Comparison of ENCODE assay signal across 23 mouse cellular contexts in genomic region chr6:137060595-137060994, GRCm38 (mm10).
A peak's percentile ranks its signal among the peaks of the same experiment; 100 is the strongest.
DNase-seq lines count a peak whose midpoint lies in the region; ATAC-seq and TF ChIP-seq lines count a peak whose summit lies in the region.
"Had no signal": no experiment of that assay in that cellular context is flagged by ENCODE, and none has a peak within 500 bp of the region (broad histone marks: within the 10 kb centered on the region; RNA-seq: fewer than 3 reads in every experiment).

No protein-coding gene starts in this region.

- ATAC-seq in heart, embryonic 12.5 days (ENCODE audit: insufficient number of reproducible peaks, low FRiP score): no peak
- no peak for ATAC-seq in hindbrain, postnatal 0 days
- ATAC-seq in hindbrain, embryonic 12.5 days (ENCODE audit: low FRiP score): peak; percentile 67
- no peak for ATAC-seq in hindbrain, embryonic 16.5 days
- ATAC-seq: activated CD4-positive, CD25-positive, alpha-beta regulatory T cell, adult 4 months; CD4-positive, CD25-positive, alpha-beta regulatory T cell, adult 4 months; forebrain, embryonic 13.5 days; forebrain, embryonic 15.5 days; Patski had no signal

- H3K9ac ChIP-seq in heart, embryonic 12.5 days: no peak overlapping the region
- H3K9ac ChIP-seq in hindbrain, postnatal 0 days (replicated peaks; ENCODE audit: low read length): no peak overlapping the region
- H3K9ac ChIP-seq in hindbrain, embryonic 12.5 days: no peak overlapping the region
- no peak overlapping the region for H3K9ac ChIP-seq in hindbrain, embryonic 16.5 days (ENCODE audit: low read depth, low read length)
- H3K9ac ChIP-seq: embryonic facial prominence, embryonic 12.5 days; forebrain, embryonic 13.5 days; forebrain, embryonic 15.5 days had no signal

- H3K36me3 ChIP-seq in heart, embryonic 12.5 days: no peaks in the 10 kb centered on the region
- H3K36me3 ChIP-seq in hindbrain, embryonic 10.5 days: no peaks in the 10 kb centered on the region
- H3K36me3 ChIP-seq in hindbrain, postnatal 0 days (ENCODE audit: insufficient read depth, low read length): no peaks in the 10 kb centered on the region
- H3K36me3 ChIP-seq in hindbrain, embryonic 12.5 days: no peaks in the 10 kb centered on the region
- H3K36me3 ChIP-seq in hindbrain, embryonic 16.5 days (ENCODE audit: control insufficient read depth, insufficient read depth, low read length): no peaks in the 10 kb centered on the region
- H3K36me3 ChIP-seq: embryonic facial prominence, embryonic 10.5 days; embryonic facial prominence, embryonic 12.5 days; forebrain, embryonic 15.5 days; G1E had no signal

- H3K4me3 ChIP-seq in heart, embryonic 12.5 days: no peak overlapping the region
- H3K4me3 ChIP-seq in hindbrain, embryonic 10.5 days: no peak overlapping the region
- H3K4me3 ChIP-seq in hindbrain, postnatal 0 days (ENCODE audit: low read length): no peak overlapping the region
- H3K4me3 ChIP-seq in hindbrain, embryonic 12.5 days: no peak overlapping the region
- no peak overlapping the region for H3K4me3 ChIP-seq in hindbrain, embryonic 16.5 days (ENCODE audit: low read length)
- H3K4me3 ChIP-seq: embryonic facial prominence, embryonic 10.5 days; embryonic facial prominence, embryonic 12.5 days; forebrain, embryonic 13.5 days; forebrain, embryonic 15.5 days had no signal

- DNase-seq in heart, adult 11 months: peak; percentile 81
- peak; percentile 18 for DNase-seq in hindbrain, embryonic 10.5 days (ENCODE audit: low spot score)
- DNase-seq in hindbrain, postnatal 0 days (ENCODE audit: low spot score): no peak
- DNase-seq: adrenal gland, adult 8-10 months; adrenal gland, postnatal 14 days; adrenal gland, postnatal 36 days; B cell, adult 2 months; cerebellum, adult 11-12 months; cerebellum, adult 2 months; cerebellum, adult 9-10 months; cerebellum, postnatal 10 days; cerebellum, postnatal 25 days had no signal

- 70% methylated on average over 5 of the region's 5 CpGs for WGBS in heart, embryonic 12.5 days
- 64% methylated on average over 5 of the region's 5 CpGs for WGBS in hindbrain, embryonic 10.5 days
- WGBS in hindbrain, postnatal 0 days: 40% methylated on average over 5 of the region's 5 CpGs
- WGBS in hindbrain, embryonic 12.5 days: 52% methylated on average over 5 of the region's 5 CpGs
- 45% methylated on average over 5 of the region's 5 CpGs for WGBS in hindbrain, embryonic 16.5 days

- no peak overlapping the region for H3K27ac ChIP-seq in heart, embryonic 12.5 days (ENCODE audit: poor library complexity, severe bottlenecking)
- H3K27ac ChIP-seq in hindbrain, embryonic 10.5 days: peak overlapping the region; percentile 45; the same call in 1 of the 2 replicates
- H3K27ac ChIP-seq in hindbrain, postnatal 0 days: no peak overlapping the region
- H3K27ac ChIP-seq in hindbrain, embryonic 12.5 days: no peak overlapping the region
- no peak overlapping the region for H3K27ac ChIP-seq in hindbrain, embryonic 16.5 days (ENCODE audit: low read depth, low read length)
- H3K27ac ChIP-seq: embryonic facial prominence, embryonic 10.5 days; embryonic facial prominence, embryonic 12.5 days; forebrain, embryonic 13.5 days; forebrain, embryonic 15.5 days had no signal

- H3K4me1 ChIP-seq in heart, embryonic 12.5 days (replicated peaks): peaks cover 10% of the 10 kb centered on the region
- peaks cover 18% of the 10 kb centered on the region for H3K4me1 ChIP-seq in hindbrain, embryonic 10.5 days (replicated peaks)
- H3K4me1 ChIP-seq in hindbrain, postnatal 0 days (ENCODE audit: insufficient read depth, low read length): no peaks in the 10 kb centered on the region
- H3K4me1 ChIP-seq in hindbrain, embryonic 12.5 days: peaks cover 15% of the 10 kb centered on the region
- H3K4me1 ChIP-seq in hindbrain, embryonic 16.5 days (ENCODE audit: control insufficient read depth, insufficient read depth, low read depth, low read length): peaks cover 5% of the 10 kb centered on the region
- H3K4me1 ChIP-seq: embryonic facial prominence, embryonic 10.5 days; embryonic facial prominence, embryonic 12.5 days had no signal

- no peak for TF ChIP-seq CTCF in hindbrain, postnatal 0 days (IDR thresholded peaks at IDR 0.05; ENCODE audit: low read depth)

- no peak overlapping the region for H3K4me2 ChIP-seq in heart, embryonic 12.5 days
- H3K4me2 ChIP-seq in hindbrain, postnatal 0 days (ENCODE audit: low read depth, low read length): no peak overlapping the region
- no peak overlapping the region for H3K4me2 ChIP-seq in hindbrain, embryonic 12.5 days (replicated peaks)
- no peak overlapping the region for H3K4me2 ChIP-seq in hindbrain, embryonic 16.5 days (ENCODE audit: low read length)
- H3K4me2 ChIP-seq: embryonic facial prominence, embryonic 12.5 days; forebrain, embryonic 13.5 days; forebrain, embryonic 15.5 days had no signal

- H3K9me3 ChIP-seq in heart, embryonic 12.5 days (replicated peaks): no peaks in the 10 kb centered on the region
- H3K9me3 ChIP-seq in hindbrain, embryonic 10.5 days: no peaks in the 10 kb centered on the region
- H3K9me3 ChIP-seq in hindbrain, postnatal 0 days (ENCODE audit: low read length): no peaks in the 10 kb centered on the region
- no peaks in the 10 kb centered on the region for H3K9me3 ChIP-seq in hindbrain, embryonic 12.5 days (replicated peaks)
- H3K9me3 ChIP-seq in hindbrain, embryonic 16.5 days (ENCODE audit: control insufficient read depth, low read length): no peaks in the 10 kb centered on the region
- H3K9me3 ChIP-seq: embryonic facial prominence, embryonic 10.5 days; embryonic facial prominence, embryonic 12.5 days; forebrain, embryonic 13.5 days; forebrain, embryonic 15.5 days had no signal

- no peaks in the 10 kb centered on the region for H3K27me3 ChIP-seq in heart, embryonic 12.5 days (replicated peaks)
- no peaks in the 10 kb centered on the region for H3K27me3 ChIP-seq in hindbrain, embryonic 10.5 days (ENCODE audit: insufficient read depth, poor library complexity, severe bottlenecking)
- H3K27me3 ChIP-seq in hindbrain, postnatal 0 days (ENCODE audit: insufficient read depth, low read length): no peaks in the 10 kb centered on the region
- H3K27me3 ChIP-seq in hindbrain, embryonic 12.5 days: no peaks in the 10 kb centered on the region
- no peaks in the 10 kb centered on the region for H3K27me3 ChIP-seq in hindbrain, embryonic 16.5 days (replicated peaks; ENCODE audit: control insufficient read depth, insufficient read depth, low read length)
- H3K27me3 ChIP-seq: embryonic facial prominence, embryonic 12.5 days; forebrain, embryonic 13.5 days; forebrain, embryonic 15.5 days; Patski had no signal
